Mouse (Mus musculus) heart, embryonic 14.5 days (tissue): Measurements from ENCODE around the gene Kcnj6. TPM values are rescaled to one million over a fixed set of nuclear protein-coding genes. Genes with fewer than 3 reads are reported as not detected.

Experiments used
- ATAC-seq: fragments of 200-750 bp; cut with Nextera tagmentation; 2 replicates; pipeline ENCODE4 v1.8.0; 2017; ENCODE audit warnings: low read depth, moderate TSS enrichment; ENCODE audit not compliant: insufficient number of reproducible peaks, insufficient read depth, low FRiP score
- H3K27ac ChIP-seq, 2 experiments: fragments of 200-500 bp in 1 of 2; fragments of 300-500 bp in 1 of 2; sonication (generic) in 1 of 2; replicated peaks in 1 of 2; 2 replicates each; pipeline ENCODE4 v1.5.1; 2012 to 2014; ENCODE audit warnings: low read depth in 2 of 2, low read length in 2 of 2, control low read depth in 1 of 2, mild to moderate bottlenecking in 1 of 2, mixed read lengths in 1 of 2; ENCODE audit not compliant: control insufficient read depth in 1 of 2, insufficient read depth in 1 of 2
- H3K27me3 ChIP-seq: fragments of 300-500 bp; sonication (generic); 2 replicates; pipeline ENCODE4 v1.6.1; 2014; ENCODE audit warnings: mild to moderate bottlenecking, low read length, control low read depth; ENCODE audit not compliant: control insufficient read depth, insufficient read depth
- H3K36me3 ChIP-seq: fragments of 300-500 bp; sonication (generic); 2 replicates; pipeline ENCODE4 v1.6.1; 2014; ENCODE audit warnings: mild to moderate bottlenecking, control low read depth, low read length, mixed read lengths; ENCODE audit not compliant: control insufficient read depth, insufficient read depth
- H3K4me1 ChIP-seq, 2 experiments: fragments of 200-500 bp in 1 of 2; fragments of 300-500 bp in 1 of 2; sonication (generic) in 1 of 2; 2 replicates each; pipeline ENCODE4 v1.6.1; 2012 to 2014; ENCODE audit warnings: low read length in 2 of 2, control low read depth in 1 of 2, mixed read lengths in 1 of 2; ENCODE audit not compliant: control insufficient read depth in 2 of 2, insufficient read depth in 2 of 2
- H3K4me2 ChIP-seq: fragments of 300-500 bp; sonication (generic); 2 replicates; pipeline ENCODE4 v1.6.1; 2014; ENCODE audit warnings: mild to moderate bottlenecking, low read length
- H3K4me3 ChIP-seq, 2 experiments: fragments of 200-500 bp in 1 of 2; fragments of 300-500 bp in 1 of 2; sonication (generic) in 1 of 2; 2 replicates each; pipeline ENCODE4 v1.5.1; 2012 to 2014; ENCODE audit warnings: low read length in 2 of 2, mild to moderate bottlenecking in 2 of 2, control low read depth in 1 of 2, low read depth in 1 of 2, moderate library complexity in 1 of 2; ENCODE audit not compliant: control insufficient read depth in 1 of 2, insufficient read depth in 1 of 2
- H3K9ac ChIP-seq: fragments of 300-500 bp; sonication (generic); 2 replicates; pipeline ENCODE4 v1.6.1; 2014; ENCODE audit warnings: mild to moderate bottlenecking, low read length
- H3K9me3 ChIP-seq: fragments of 300-500 bp; sonication (generic); 2 replicates; pipeline ENCODE4 v1.6.1; 2016; ENCODE audit warnings: low read length, control low read depth; ENCODE audit not compliant: control insufficient read depth
- WGBS: fragments of 180-500 bp; shearing (Covaris S2); extraction: QIAGEN DNeasy Blood & Tissue Kit; methylation state at CpG from one replicate; pipeline ENCODE4 v1.1.7; 2014; 5-methylcytosine and 5-hydroxymethylcytosine counted together
- polyA plus RNA-seq: library from polyadenylated mRNA; unstranded; fragments of >200 nt; fragmentation: Nextera tagmentation; extraction: Ambion mirVana; gene quantifications from 2 replicates; pipeline ENCODE4 v1.2.1, GENCODE M21; 2014

The Kcnj6 gene
- polyA plus RNA-seq, 1 experiment from 2014 or later, result 0.20 TPM

GRCm38 (mm10) chr16:94868354-94868753, 129.1 kb downstream of the Kcnj6 start:
- H3K27me3 ChIP-seq, result no peaks in the 10 kb centered on the region
- H3K36me3 ChIP-seq, result no peaks in the 10 kb centered on the region
- no peak overlapping the region for H3K4me2 ChIP-seq
- no peak for ATAC-seq
- H3K27ac ChIP-seq, result no peak overlapping the region
- H3K4me1 ChIP-seq, result no peaks in the 10 kb centered on the region
- H3K9me3 ChIP-seq, result peaks cover 7% of the 10 kb centered on the region; the same call in 1 of the 2 replicates
- H3K9ac ChIP-seq, result no peak overlapping the region
- WGBS, result 90% methylated on average over 5 of the region's 5 CpGs
- no peak overlapping the region for H3K4me3 ChIP-seq

- H3K36me3 ChIP-seq, result no peaks in the 10 kb centered on the region
- ATAC-seq, result 0 out of 2 replicates have a peak, but pooled peaks have one; percentile 31
- no peaks in the 10 kb centered on the region for H3K27me3 ChIP-seq
- H3K9me3 ChIP-seq, result peaks cover 7% of the 10 kb centered on the region; the same call in 1 of the 2 replicates
- H3K4me2 ChIP-seq, result no peak overlapping the region
- no peaks in the 10 kb centered on the region for H3K4me1 ChIP-seq
- no peak overlapping the region for H3K27ac ChIP-seq
- 39% methylated on average over 14 of the region's 14 CpGs for WGBS
- no peak overlapping the region for H3K4me3 ChIP-seq
- H3K9ac ChIP-seq, result no peak overlapping the region
Observed at GRCm38 (mm10) chr16:94866300-94866956, 131.1 kb downstream of the Kcnj6 start.

GRCm38 (mm10) chr16:94865796-94866195, 131.7 kb downstream of the Kcnj6 start:
- Histone ChIP-seq H3K4me1 (no peaks in the 10 kb centered on the region), H3K9ac (no peak overlapping the region), H3K9me3 (peaks cover 7% of the 10 kb centered on the region; the same call in 1 of the 2 replicates), H3K4me3 (no peak overlapping the region), H3K36me3 (no peaks in the 10 kb centered on the region), H3K27ac (no peak overlapping the region), H3K27me3 (no peaks in the 10 kb centered on the region), H3K4me2 (no peak overlapping the region)
- ATAC-seq, result no peak
- 77% methylated on average over 1 of the region's 1 CpGs for WGBS

- Histone ChIP-seq H3K36me3 (no peaks in the 10 kb centered on the region), H3K9me3 (peaks cover 7% of the 10 kb centered on the region; the same call in 1 of the 2 replicates), H3K4me1 (no peaks in the 10 kb centered on the region), H3K4me2 (no peak overlapping the region), H3K4me3 (no peak overlapping the region), H3K27ac (no peak overlapping the region), H3K27me3 (no peaks in the 10 kb centered on the region), H3K9ac (no peak overlapping the region)
- ATAC-seq, result no peak
- 86% methylated on average over 7 of the region's 7 CpGs for WGBS
Observed at GRCm38 (mm10) chr16:94865101-94865500, 132.4 kb downstream of the Kcnj6 start.

GRCm38 (mm10) chr16:94863475-94863874, 134.0 kb downstream of the Kcnj6 start:
- Histone ChIP-seq H3K9me3 (peaks cover 7% of the 10 kb centered on the region; the same call in 1 of the 2 replicates), H3K4me2 (no peak overlapping the region), H3K4me3 (no peak overlapping the region), H3K27me3 (no peaks in the 10 kb centered on the region), H3K36me3 (no peaks in the 10 kb centered on the region), H3K9ac (no peak overlapping the region), H3K27ac (no peak overlapping the region), H3K4me1 (no peaks in the 10 kb centered on the region)
- no peak for ATAC-seq
- 80% methylated on average over 5 of the region's 5 CpGs for WGBS

GRCm38 (mm10) chr16:94855990-94856389, 141.5 kb downstream of the Kcnj6 start:
- Histone ChIP-seq H3K27me3 (no peaks in the 10 kb centered on the region), H3K4me1 (peaks cover 0 to 4% of the 10 kb centered on the region in 2 experiments; a peak in 1 of 4 replicates), H3K9ac (no peak overlapping the region), H3K27ac (no peak overlapping the region), H3K9me3 (no peaks in the 10 kb centered on the region), H3K36me3 (no peaks in the 10 kb centered on the region), H3K4me2 (no peak overlapping the region), H3K4me3 (no peak overlapping the region)
- WGBS, result 89% methylated on average over 5 of the region's 5 CpGs
- no peak for ATAC-seq

GRCm38 (mm10) chr16:94852407-94853160, 144.9 kb downstream of the Kcnj6 start:
- Histone ChIP-seq H3K9ac (no peak overlapping the region), H3K4me2 (no peak overlapping the region), H3K4me1 (peaks cover 0 to 4% of the 10 kb centered on the region in 2 experiments; a peak in 1 of 4 replicates), H3K36me3 (no peaks in the 10 kb centered on the region), H3K9me3 (no peaks in the 10 kb centered on the region), H3K27me3 (no peaks in the 10 kb centered on the region), H3K27ac (no peak overlapping the region), H3K4me3 (no peak overlapping the region)
- WGBS, result 71% methylated on average over 19 of the region's 19 CpGs
- no peak for ATAC-seq
